Mouse (Mus musculus) lung, embryonic 15.5 days (tissue): ENCODE results near the gene Tpi1. TPM values are rescaled to one million over a fixed set of nuclear protein-coding genes. Genes with fewer than 3 reads are reported as not detected.
A peak's percentile ranks its signal among the peaks of the same experiment; 100 is the strongest.

Experiments
- ATAC-seq: fragments of 200-750 bp; cut with Nextera tagmentation; 2 replicates; pipeline ENCODE4 v1.8.0; 2017; ENCODE audit warnings: moderate number of reproducible peaks, borderline replicate concordance; ENCODE audit not compliant: low FRiP score, low TSS enrichment; ENCODE audit errors: extremely low read depth
- H3K27ac ChIP-seq: fragments of 300-500 bp; sonication (generic); 2 replicates; pipeline ENCODE4 v1.5.1; 2015; ENCODE audit warnings: moderate library complexity, mild to moderate bottlenecking, inconsistent platforms
- H3K27me3 ChIP-seq: fragments of 300-500 bp; sonication (generic); 2 replicates; pipeline ENCODE4 v1.6.1; 2015; ENCODE audit warnings: inconsistent platforms
- H3K36me3 ChIP-seq: fragments of 300-500 bp; sonication (generic); 2 replicates; pipeline ENCODE4 v1.6.1; 2015; ENCODE audit warnings: inconsistent platforms
- H3K4me1 ChIP-seq: fragments of 300-500 bp; sonication (generic); 2 replicates; pipeline ENCODE4 v1.6.1; 2015; ENCODE audit warnings: inconsistent platforms
- H3K4me2 ChIP-seq: fragments of 300-500 bp; sonication (generic); 2 replicates; pipeline ENCODE4 v1.6.1; 2015; ENCODE audit warnings: inconsistent platforms, mild to moderate bottlenecking, moderate library complexity
- H3K4me3 ChIP-seq: fragments of 300-500 bp; sonication (generic); 2 replicates; pipeline ENCODE4 v1.5.1; 2015; ENCODE audit warnings: mild to moderate bottlenecking, inconsistent platforms
- H3K9ac ChIP-seq: fragments of 300-500 bp; sonication (generic); 2 replicates; pipeline ENCODE4 v1.6.1; 2015; ENCODE audit warnings: inconsistent platforms
- H3K9me3 ChIP-seq: fragments of 300-500 bp; sonication (generic); 2 replicates; pipeline ENCODE4 v1.6.1; 2016; ENCODE audit warnings: inconsistent platforms
- WGBS: fragments of 180-500 bp; shearing (Covaris S2); methylation state at CpG from one replicate; pipeline ENCODE4 v1.1.7; 2015; 5-methylcytosine and 5-hydroxymethylcytosine counted together
- polyA plus RNA-seq: library from polyadenylated mRNA; unstranded; fragments of >200 nt; fragmentation: Nextera tagmentation; extraction: Ambion mirVana; gene quantifications from 2 replicates; pipeline ENCODE4 v1.2.1, GENCODE M21; 2015

The Tpi1 gene
- polyA plus RNA-seq, 1 experiment from 2014 or later, result 712 TPM

DNA sequence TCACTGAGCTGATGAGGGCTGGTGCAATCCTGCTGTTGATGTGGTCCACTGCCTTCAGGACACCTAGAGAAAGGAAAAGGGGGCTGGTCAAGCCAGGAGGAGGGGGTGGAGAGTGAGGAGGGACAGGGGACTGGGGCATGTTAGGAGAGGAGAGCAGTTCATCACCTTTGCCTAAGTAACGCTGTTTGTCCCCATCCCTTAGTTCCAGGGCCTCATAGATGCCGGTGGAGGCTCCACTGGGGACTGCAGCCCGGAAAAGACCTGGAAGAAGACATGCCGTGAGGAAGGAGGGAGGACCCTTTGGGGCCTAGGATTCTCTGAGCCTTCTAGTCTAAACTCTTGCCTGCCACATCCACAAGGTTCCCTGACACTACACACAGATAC is 46.6 kb downstream of the Tpi1 start:
- peaks cover 22% of the 10 kb centered on the region for H3K27me3 ChIP-seq
- 0 out of 2 replicates have a peak overlapping the region, but pooled peaks have one; percentile 97 for H3K4me2 ChIP-seq
- H3K9ac ChIP-seq, result no peak overlapping the region
- no peaks in the 10 kb centered on the region for H3K9me3 ChIP-seq
- no peak overlapping the region for H3K4me3 ChIP-seq
- no peak for ATAC-seq
- no peak overlapping the region for H3K27ac ChIP-seq
- no peaks in the 10 kb centered on the region for H3K36me3 ChIP-seq
- WGBS, result 48% methylated on average over 4 of the region's 4 CpGs
- H3K4me1 ChIP-seq, result peaks cover 21% of the 10 kb centered on the region

- H3K4me1 ChIP-seq, result peaks cover 21% of the 10 kb centered on the region
- H3K27me3 ChIP-seq, result peaks cover 22% of the 10 kb centered on the region
Measured at GRCm38 (mm10) chr6:124765951-124766350, 48.1 kb downstream of the Tpi1 start.

More at GRCm38 (mm10) chr6:124765951-124766350, 48.1 kb downstream of the Tpi1 start:
- Histone ChIP-seq H3K27ac (no peak overlapping the region), H3K4me3 (no peak overlapping the region), H3K9ac (no peak overlapping the region), H3K36me3 (no peaks in the 10 kb centered on the region), H3K4me2 (no peak overlapping the region), H3K9me3 (no peaks in the 10 kb centered on the region)
- no peak for ATAC-seq
- 85% methylated on average over 7 of the region's 7 CpGs for WGBS

Other genes with a start within 250 kb of the Tpi1 start
- not detected in 2 replicates for gene C1rb, start 244.0 kb downstream of the Tpi1 start, polyA plus RNA-seq
- 0.07 TPM in 1 of 2 replicates, not detected in the other for gene C1s2, start 178.2 kb downstream of the Tpi1 start, polyA plus RNA-seq
- gene Lpcat3, start 151.3 kb downstream of the Tpi1 start, polyA plus RNA-seq, result 56.8 and 61.9 TPM in 2 replicates
- 199 and 200 TPM in 2 replicates for gene Emg1, start 102.1 kb downstream of the Tpi1 start, polyA plus RNA-seq
- 327 and 340 TPM in 2 replicates for gene Phb2, start 102.0 kb downstream of the Tpi1 start, polyA plus RNA-seq
- gene Ptpn6, start 75.6 kb downstream of the Tpi1 start, polyA plus RNA-seq, result 17.3 and 24.3 TPM in 2 replicates
- 406 and 416 TPM in 2 replicates for gene Grcc10, start 72.9 kb downstream of the Tpi1 start, polyA plus RNA-seq
- gene Gm45234, start 58.3 kb downstream of the Tpi1 start, polyA plus RNA-seq, result not detected in 2 replicates
- gene Atn1, start 57.8 kb downstream of the Tpi1 start, polyA plus RNA-seq, result 15.6 and 16.1 TPM in 2 replicates
- 2.1 and 3.4 TPM in 2 replicates for gene Eno2, start 44.6 kb downstream of the Tpi1 start, polyA plus RNA-seq
- gene Lrrc23, start 34.6 kb downstream of the Tpi1 start, polyA plus RNA-seq, result 11.7 and 13.7 TPM in 2 replicates
- 11.6 and 12.7 TPM in 2 replicates for gene Spsb2, start 5.6 kb downstream of the Tpi1 start, polyA plus RNA-seq
- 149 and 152 TPM in 2 replicates for gene Usp5, start 15.2 kb upstream of the Tpi1 start, polyA plus RNA-seq
- 188 and 197 TPM in 2 replicates for gene Cdca3, start 15.3 kb upstream of the Tpi1 start, polyA plus RNA-seq
- 0.38 and 1.1 TPM in 2 replicates for gene Gnb3, start 26.0 kb upstream of the Tpi1 start, polyA plus RNA-seq
- gene P3h3, start 43.5 kb upstream of the Tpi1 start, polyA plus RNA-seq, result 23.9 and 26.9 TPM in 2 replicates
- 0.54 and 0.59 TPM in 2 replicates for gene Gpr162, start 49.7 kb upstream of the Tpi1 start, polyA plus RNA-seq
- gene Cd4, start 73.9 kb upstream of the Tpi1 start, polyA plus RNA-seq, result 0.08 and 0.26 TPM in 2 replicates
- gene Lag3, start 97.4 kb upstream of the Tpi1 start, polyA plus RNA-seq, result 2.3 TPM in 2 replicates
- gene Ptms, start 105.8 kb upstream of the Tpi1 start, polyA plus RNA-seq, result 454 and 458 TPM in 2 replicates
- 378 and 389 TPM in 2 replicates for gene Mlf2, start 117.1 kb upstream of the Tpi1 start, polyA plus RNA-seq
- 142 and 151 TPM in 2 replicates for gene Cops7a, start 151.2 kb upstream of the Tpi1 start, polyA plus RNA-seq
- 0.74 and 0.96 TPM in 2 replicates for gene Pianp, start 182.4 kb upstream of the Tpi1 start, polyA plus RNA-seq
- 21.3 and 24.4 TPM in 2 replicates for gene Zfp384, start 194.8 kb upstream of the Tpi1 start, polyA plus RNA-seq
- gene Ing4, start 225.5 kb upstream of the Tpi1 start, polyA plus RNA-seq, result 138 and 149 TPM in 2 replicates
- gene Acrbp, start 235.4 kb upstream of the Tpi1 start, polyA plus RNA-seq, result 10.8 and 12.9 TPM in 2 replicates